Mouse (Mus musculus) liver, embryonic 16.5 days (tissue): ENCODE data around the gene Ripor3. TPM values are rescaled to one million over a fixed set of nuclear protein-coding genes. Genes with fewer than 3 reads are reported as not detected.
A peak's percentile ranks its signal among the peaks of the same experiment; 100 is the strongest.
"Not testable (repeated sequence)": the region's sequence is repeated elsewhere in the genome, so short reads cannot be mapped to it uniquely, and the experiment has no call there.

Source experiments
- ATAC-seq: fragments of 200-750 bp; cut with Nextera tagmentation; 2 replicates; pipeline ENCODE4 v1.8.0; 2017; ENCODE audit warnings: low read depth, mild to moderate bottlenecking, moderate number of reproducible peaks, moderate library complexity
- H3K27ac ChIP-seq: fragments of 300-500 bp; sonication (generic); 2 replicates; pipeline ENCODE4 v1.5.1; 2014; ENCODE audit warnings: mild to moderate bottlenecking, low read length
- H3K27me3 ChIP-seq: fragments of 300-500 bp; sonication (generic); 2 replicates; pipeline ENCODE4 v1.6.1; 2014; ENCODE audit warnings: low read depth, low read length, mixed read lengths; ENCODE audit not compliant: control insufficient read depth, insufficient read depth
- H3K36me3 ChIP-seq: fragments of 300-500 bp; sonication (generic); 2 replicates; pipeline ENCODE4 v1.6.1; 2014; ENCODE audit warnings: mild to moderate bottlenecking; ENCODE audit not compliant: control insufficient read depth, insufficient read depth
- H3K4me1 ChIP-seq: fragments of 300-500 bp; sonication (generic); 2 replicates; pipeline ENCODE4 v1.6.1; 2014; ENCODE audit warnings: low read depth, low read length, mixed read lengths; ENCODE audit not compliant: control insufficient read depth
- H3K4me2 ChIP-seq: fragments of 300-500 bp; sonication (generic); 2 replicates; pipeline ENCODE4 v1.6.1; 2014; ENCODE audit warnings: low read depth, low read length, mixed read lengths
- H3K4me3 ChIP-seq: fragments of 300-500 bp; sonication (generic); 2 replicates; pipeline ENCODE4 v1.5.1; 2014; ENCODE audit warnings: low read depth, mild to moderate bottlenecking, low read length
- H3K9ac ChIP-seq: fragments of 300-500 bp; sonication (generic); 2 replicates; pipeline ENCODE4 v1.6.1; 2014; ENCODE audit warnings: low read depth, low read length
- H3K9me3 ChIP-seq: fragments of 300-500 bp; sonication (generic); replicated peaks from 2 replicates; pipeline ENCODE4 v1.6.1; 2016; ENCODE audit warnings: low read length; ENCODE audit not compliant: control insufficient read depth
- WGBS: fragments of 180-500 bp; shearing (Covaris S2); extraction: QIAGEN DNeasy Blood & Tissue Kit; methylation state at CpG from one replicate; pipeline ENCODE4 v1.1.7; 2014; ENCODE audit not compliant: insufficient replicate concordance; 5-methylcytosine and 5-hydroxymethylcytosine counted together
- polyA plus RNA-seq: library from polyadenylated mRNA; unstranded; fragments of >200 nt; fragmentation: Nextera tagmentation; extraction: Ambion mirVana; gene quantifications from 2 replicates; pipeline ENCODE4 v1.2.1, GENCODE M21; 2015

Gene Ripor3
- 0.81 and 1.2 TPM in 2 replicates for polyA plus RNA-seq

- Histone ChIP-seq H3K27ac (no peak within 1 kb of the TSS), H3K9me3 (no peaks in the 10 kb centered on the region), H3K27me3 (no peaks in the 10 kb centered on the region), H3K4me2 (no peak within 1 kb of the TSS), H3K9ac (no peak within 1 kb of the TSS), H3K36me3 (no peaks in the 10 kb centered on the region), H3K4me1 (peaks cover 5% of the 10 kb centered on the region), H3K4me3 (no peak within 1 kb of the TSS)
- ATAC-seq = peak; percentile 54
- 32% methylated on average over 9 of the region's 9 CpGs for WGBS
These were observed at the start of gene Ripor3 for GRCm38 (mm10) chr2:168009936-168010668. Ripor3 (minus strand) TSS chr2:168010618.

GRCm38 (mm10) chr2:168059200-168059790 lies 48.9 kb upstream of the Ripor3 start:
- ATAC-seq = no peak
- no peaks in the 10 kb centered on the region for H3K36me3 ChIP-seq
- no peak overlapping the region for H3K4me3 ChIP-seq
- H3K9ac ChIP-seq = no peak overlapping the region
- no peak overlapping the region for H3K4me2 ChIP-seq
- H3K9me3 ChIP-seq = 0 out of 2 replicates have a peak, but pooled peaks cover 2% of the 10 kb centered on the region
- WGBS = 65% methylated on average over 6 of the region's 6 CpGs
- H3K4me1 ChIP-seq = no peaks in the 10 kb centered on the region; the same call in 1 of the 2 replicates
- no peaks in the 10 kb centered on the region for H3K27me3 ChIP-seq
- H3K27ac ChIP-seq = no peak overlapping the region

GRCm38 (mm10) chr2:168058488-168059199 lies 48.2 kb upstream of the Ripor3 start:
- peak; percentile 76 for ATAC-seq
- Histone ChIP-seq H3K27me3 (no peaks in the 10 kb centered on the region), H3K4me3 (no peak overlapping the region), H3K27ac (no peak overlapping the region), H3K4me2 (no peak overlapping the region), H3K36me3 (no peaks in the 10 kb centered on the region), H3K9ac (no peak overlapping the region), H3K4me1 (no peaks in the 10 kb centered on the region; the same call in 1 of the 2 replicates), H3K9me3 (0 out of 2 replicates have a peak, but pooled peaks cover 2% of the 10 kb centered on the region)
- 38% methylated on average over 13 of the region's 13 CpGs for WGBS

DNA sequence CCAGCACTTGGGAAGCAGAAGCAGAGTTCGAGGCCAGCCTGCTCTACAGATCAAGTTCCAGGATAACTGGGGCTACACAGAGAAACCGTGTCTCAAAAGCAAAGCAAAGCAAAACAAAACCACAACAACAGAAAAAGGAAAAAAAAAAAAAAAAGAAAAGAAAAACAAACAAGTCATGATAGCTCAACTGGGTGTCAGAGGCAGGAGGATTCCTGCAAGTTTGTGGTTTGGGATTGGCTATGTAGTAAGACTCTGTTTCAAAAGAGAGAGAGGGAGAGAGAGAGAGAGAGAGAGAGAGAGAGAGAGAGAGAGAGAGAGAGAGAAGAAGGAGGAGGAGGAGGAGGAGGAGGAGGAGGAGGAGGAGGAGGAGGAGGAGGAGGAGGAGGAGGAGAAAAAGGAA lies 47.5 kb upstream of the Ripor3 start:
- WGBS = 31% methylated on average over 2 of the region's 2 CpGs
- not testable (repeated sequence) for H3K9ac ChIP-seq, H3K9me3 ChIP-seq, H3K4me2 ChIP-seq, H3K4me3 ChIP-seq, H3K27me3 ChIP-seq, ATAC-seq, H3K4me1 ChIP-seq, H3K36me3 ChIP-seq, H3K27ac ChIP-seq

DNA sequence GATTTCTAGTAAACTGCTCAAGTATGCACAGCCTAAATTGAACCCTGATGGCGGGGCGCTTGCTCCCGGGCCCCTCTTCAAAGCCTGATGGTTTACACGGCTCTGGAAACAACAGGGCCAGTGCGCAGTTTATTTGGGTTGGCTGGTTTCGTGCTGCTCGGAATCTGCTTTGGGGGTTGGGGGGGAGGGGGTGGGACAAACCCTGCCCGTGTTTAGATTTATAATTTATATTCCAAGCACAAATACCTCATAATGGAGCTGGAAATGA lies 46.2 kb upstream of the Ripor3 start:
- Histone ChIP-seq H3K9me3 (0 out of 2 replicates have a peak, but pooled peaks cover 2% of the 10 kb centered on the region), H3K4me1 (no peaks in the 10 kb centered on the region; the same call in 1 of the 2 replicates), H3K9ac (no peak overlapping the region), H3K36me3 (no peaks in the 10 kb centered on the region), H3K4me3 (no peak overlapping the region), H3K4me2 (no peak overlapping the region), H3K27ac (no peak overlapping the region), H3K27me3 (no peaks in the 10 kb centered on the region; the same call in 1 of the 2 replicates)
- no peak for ATAC-seq
- 62% methylated on average over 8 of the region's 8 CpGs for WGBS

DNA sequence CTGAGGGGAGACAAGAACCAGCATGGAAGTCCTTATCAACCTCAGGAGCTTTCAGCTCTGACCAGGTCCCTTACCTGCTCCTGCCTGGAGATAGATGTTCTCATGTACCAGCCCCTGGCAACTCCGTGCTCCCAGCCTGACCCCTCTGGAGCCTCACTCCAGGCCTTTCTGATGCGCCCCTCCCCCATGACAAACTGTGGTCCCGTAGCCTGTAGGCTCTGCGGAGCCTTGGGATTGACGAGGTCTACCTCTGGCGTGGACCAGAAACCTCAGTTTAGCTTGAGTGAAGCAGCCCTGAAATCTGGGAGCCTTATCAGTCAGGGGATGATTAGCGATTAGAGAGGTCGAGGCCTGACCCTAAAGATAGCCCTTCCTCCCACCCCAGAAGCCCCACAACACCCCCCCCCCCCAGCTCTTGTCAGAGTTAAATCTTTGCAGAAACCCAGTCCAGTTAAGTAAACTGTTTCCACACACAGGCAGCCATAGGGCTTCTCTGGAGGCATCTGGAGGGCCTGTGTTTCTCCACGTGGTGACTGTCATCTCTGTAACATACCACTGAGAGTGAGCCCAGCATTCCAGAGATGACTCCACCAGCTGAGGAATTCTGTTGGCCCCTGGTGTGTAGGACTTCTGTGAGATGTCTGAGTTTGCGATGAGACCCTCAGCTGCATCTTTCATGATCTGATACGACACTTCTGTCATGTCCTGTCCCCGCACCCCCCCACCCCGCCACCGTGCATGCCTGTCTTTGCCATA lies 45.7 kb upstream of the Ripor3 start:
- H3K4me1 ChIP-seq = no peaks in the 10 kb centered on the region; the same call in 1 of the 2 replicates
- 46% methylated on average over 14 of the region's 14 CpGs for WGBS
- no peak overlapping the region for H3K4me2 ChIP-seq
- H3K4me3 ChIP-seq = no peak overlapping the region
- 0 out of 2 replicates have a peak, but pooled peaks cover 2% of the 10 kb centered on the region for H3K9me3 ChIP-seq
- H3K36me3 ChIP-seq = no peaks in the 10 kb centered on the region
- no peak overlapping the region for H3K27ac ChIP-seq
- H3K27me3 ChIP-seq = no peaks in the 10 kb centered on the region; the same call in 1 of the 2 replicates
- no peak for ATAC-seq
- no peak overlapping the region for H3K9ac ChIP-seq

DNA sequence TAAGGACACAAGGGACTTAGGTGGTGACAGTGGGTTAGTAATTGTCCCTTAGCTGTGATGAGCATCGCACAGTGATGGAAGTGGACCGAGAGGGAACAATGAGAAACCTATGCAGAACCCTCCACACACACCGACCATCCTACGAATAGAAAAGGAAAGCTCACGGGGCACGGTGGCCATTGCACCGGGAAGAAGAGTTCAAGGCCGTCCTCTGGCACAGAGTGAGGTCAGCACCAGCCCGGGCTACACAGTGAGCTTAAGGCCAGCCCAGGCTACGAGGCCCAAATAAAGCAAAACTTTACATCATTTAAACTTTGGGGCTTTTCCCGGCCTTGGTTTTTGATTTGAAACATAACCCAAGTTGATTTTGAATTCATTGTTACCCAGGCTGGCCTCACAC lies 43.7 kb upstream of the Ripor3 start:
- Histone ChIP-seq H3K36me3 (no peaks in the 10 kb centered on the region), H3K4me2 (no peak overlapping the region), H3K9ac (no peak overlapping the region), H3K9me3 (no peaks in the 10 kb centered on the region), H3K27ac (no peak overlapping the region), H3K27me3 (peaks cover 17% of the 10 kb centered on the region), H3K4me1 (no peaks in the 10 kb centered on the region; the same call in 1 of the 2 replicates), H3K4me3 (no peak overlapping the region)
- 69% methylated on average over 11 of the region's 11 CpGs for WGBS
- ATAC-seq = no peak

GRCm38 (mm10) chr2:168052689-168053088 lies 42.3 kb upstream of the Ripor3 start:
- WGBS = 16% methylated on average over 2 of the region's 2 CpGs
- no peak for ATAC-seq

More at GRCm38 (mm10) chr2:168052689-168053088, 42.3 kb upstream of the Ripor3 start:
- Histone ChIP-seq H3K9ac (no peak overlapping the region), H3K4me3 (no peak overlapping the region), H3K27me3 (peaks cover 20% of the 10 kb centered on the region), H3K9me3 (no peaks in the 10 kb centered on the region), H3K4me1 (no peaks in the 10 kb centered on the region; the same call in 1 of the 2 replicates), H3K27ac (no peak overlapping the region), H3K4me2 (no peak overlapping the region), H3K36me3 (no peaks in the 10 kb centered on the region)
